Mouse (Mus musculus) forelimb bud, embryonic 11.5 days (tissue): ENCODE data around the gene Lipc.

Source experiments
- DNase-seq: peaks from one replicate; pipeline ENCODE4 v3.0.0-alpha.2; 2012; ENCODE audit warnings: low read depth, low spot score

The Lipc gene

DNA sequence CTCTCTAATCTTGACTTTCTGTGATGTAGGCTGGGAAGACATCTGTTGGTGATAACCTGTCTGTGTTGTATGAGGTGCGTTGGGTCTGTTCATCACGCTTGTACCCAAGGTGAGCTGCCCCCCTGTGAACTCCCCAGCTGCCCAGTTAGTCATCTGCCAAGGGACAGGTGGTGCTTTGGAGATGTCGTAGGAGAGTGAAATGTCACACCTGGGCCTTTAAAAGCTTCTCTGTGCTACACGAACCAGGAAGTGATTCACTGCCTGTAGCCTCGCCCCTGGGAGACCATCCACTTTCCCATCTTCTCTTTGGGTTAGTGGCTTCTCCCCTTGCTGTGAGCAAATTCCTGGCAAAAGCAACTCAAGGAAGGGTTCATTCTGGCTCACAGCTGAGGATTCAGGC, 6.4 kb upstream of the Lipc start:
- no peak for DNase-seq

DNA sequence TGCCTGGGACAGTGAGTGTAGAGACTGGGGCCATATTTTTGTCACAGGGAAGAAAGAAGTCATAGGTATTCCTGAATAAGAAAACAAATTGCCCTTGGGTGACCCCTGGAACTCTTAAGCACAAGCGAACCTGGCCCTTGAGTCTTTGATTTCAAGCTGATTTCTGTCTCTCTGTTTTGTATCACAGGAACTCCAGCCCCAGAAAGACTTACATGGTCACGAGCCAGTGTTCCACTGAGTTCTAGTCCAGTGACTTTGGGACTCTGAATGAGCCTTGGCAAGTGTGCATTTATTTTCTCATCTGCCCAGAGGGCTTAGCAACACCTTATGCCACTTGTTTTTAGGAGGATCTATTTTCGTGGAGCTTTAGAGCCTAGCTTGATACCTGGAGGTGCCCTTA, 5.7 kb upstream of the Lipc start:
- DNase-seq, result no peak

DNA sequence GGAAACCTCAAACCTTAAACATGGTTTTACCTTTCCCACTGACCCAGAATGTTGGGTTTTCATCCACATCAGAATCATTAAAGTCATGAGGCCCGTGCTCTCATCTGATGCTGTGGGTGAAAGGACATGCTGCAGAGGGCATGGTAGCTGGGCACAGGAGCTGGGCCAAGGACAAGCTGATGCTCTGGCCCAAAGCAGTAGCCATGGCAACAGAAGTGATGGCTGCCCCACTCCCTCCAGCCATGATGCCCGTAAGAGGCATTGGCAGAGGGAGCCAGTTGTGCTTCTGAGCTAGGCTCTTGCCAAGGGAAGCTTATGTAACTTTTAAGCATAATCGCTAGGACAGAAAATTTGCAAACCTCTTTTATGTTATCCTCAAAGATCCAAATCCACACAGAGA, 2.2 kb upstream of the Lipc start:
- no peak for DNase-seq

DNA sequence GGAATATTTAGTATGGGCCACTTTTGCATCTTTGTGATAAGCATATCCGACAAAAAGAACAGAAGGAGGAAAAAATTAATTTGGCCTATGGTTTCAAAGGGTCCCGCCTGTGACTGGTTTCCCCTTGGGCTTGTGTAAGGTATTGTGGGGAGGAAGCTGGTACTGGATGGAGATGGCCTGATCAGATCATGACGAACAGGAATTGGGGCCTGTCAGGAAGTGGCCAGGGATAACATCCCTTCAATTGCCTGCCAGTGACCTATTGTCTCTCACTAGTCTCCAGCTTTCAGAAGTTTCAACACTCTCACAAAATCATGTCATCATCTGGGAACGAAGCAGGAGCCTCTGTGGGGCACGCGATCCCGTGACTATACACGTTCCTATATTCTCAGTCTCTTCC, 2.7 kb downstream of the Lipc start:
- DNase-seq, result no peak

DNA sequence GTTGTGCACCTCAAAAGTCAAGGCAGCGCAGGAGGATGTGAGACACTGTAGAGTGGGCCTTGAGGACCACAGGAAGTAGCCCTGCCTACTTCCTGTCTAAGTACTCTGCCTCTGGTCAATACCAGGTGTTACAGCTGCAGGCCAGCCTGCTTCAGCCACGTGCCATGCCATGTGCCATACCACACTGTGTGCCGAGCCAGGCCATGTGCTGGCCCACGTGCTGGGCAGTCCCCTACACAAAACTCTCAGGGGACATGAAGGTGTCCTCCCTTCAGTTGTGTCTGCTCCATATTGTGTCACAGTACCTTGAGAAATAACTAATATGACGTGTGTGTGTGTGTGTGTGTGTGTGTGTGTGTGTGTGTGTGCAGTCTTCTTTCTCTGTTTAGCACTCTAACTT, 4.7 kb downstream of the Lipc start:
- DNase-seq, result no peak

DNA sequence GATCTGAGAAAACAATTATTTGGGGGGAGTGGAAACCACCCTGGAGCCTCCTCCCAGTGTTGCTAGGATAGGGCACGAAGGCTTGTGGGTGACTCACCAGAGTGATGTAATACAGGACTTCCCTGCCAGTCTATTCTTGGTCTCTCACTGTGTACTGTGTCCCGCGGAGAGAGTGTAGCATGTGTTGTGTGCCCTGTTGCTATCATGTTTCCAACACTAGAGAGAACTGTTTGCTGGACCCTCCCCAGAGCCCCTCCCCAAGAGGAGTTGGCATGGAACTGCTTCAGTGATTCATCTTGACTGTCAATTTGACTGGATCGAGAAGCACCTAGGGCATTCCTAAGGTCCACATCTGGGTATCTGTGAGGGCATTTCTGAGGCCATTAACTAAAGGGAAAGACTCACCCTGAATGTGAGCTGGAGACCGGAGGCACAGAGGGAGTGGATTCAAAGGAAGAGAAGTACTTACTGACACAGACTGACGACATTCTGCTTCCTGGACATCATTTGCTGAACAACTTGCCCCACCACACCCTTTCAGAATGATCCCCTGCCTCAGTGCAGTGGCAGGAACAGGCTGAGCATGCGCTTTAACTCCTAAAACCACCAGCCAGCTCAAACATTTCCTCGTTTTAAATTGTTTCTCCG, 9.2 kb downstream of the Lipc start:
- no peak for DNase-seq

DNA sequence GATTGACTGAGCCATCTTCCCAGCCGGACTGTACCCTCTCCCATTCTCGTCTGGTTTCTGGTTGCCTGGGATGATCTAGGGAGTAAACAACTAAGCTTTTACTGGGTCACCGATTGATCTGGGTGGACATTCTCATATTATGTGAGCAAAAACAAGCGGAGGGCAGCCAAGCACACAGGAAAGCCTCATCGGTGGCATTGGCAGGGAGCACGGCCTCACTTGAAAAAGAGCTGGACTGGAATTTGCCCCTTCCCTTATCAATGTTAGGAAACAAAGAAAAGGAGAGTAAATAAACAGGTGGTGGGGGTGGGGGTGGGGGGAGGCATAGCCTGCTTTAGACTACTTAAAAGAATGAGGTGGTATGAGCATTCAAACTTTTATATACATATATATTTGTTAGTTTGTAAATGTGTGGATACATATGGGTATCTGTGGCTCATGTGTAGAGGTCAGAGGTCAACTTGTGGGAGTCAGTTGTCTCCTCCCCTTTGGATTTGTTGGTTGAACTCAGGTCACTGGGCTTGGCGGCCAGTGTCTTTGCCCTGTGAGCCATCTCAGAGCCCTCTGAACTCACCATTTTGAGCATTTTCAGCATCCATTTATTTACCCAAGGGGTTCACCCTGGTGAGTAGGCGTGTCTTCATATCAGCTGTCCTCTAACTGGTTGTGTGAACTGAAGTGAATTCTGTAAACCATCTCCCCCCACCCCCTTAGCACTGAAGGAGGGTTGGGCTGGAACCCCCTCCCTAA, 12.1 kb downstream of the Lipc start:
- no peak for DNase-seq

DNA sequence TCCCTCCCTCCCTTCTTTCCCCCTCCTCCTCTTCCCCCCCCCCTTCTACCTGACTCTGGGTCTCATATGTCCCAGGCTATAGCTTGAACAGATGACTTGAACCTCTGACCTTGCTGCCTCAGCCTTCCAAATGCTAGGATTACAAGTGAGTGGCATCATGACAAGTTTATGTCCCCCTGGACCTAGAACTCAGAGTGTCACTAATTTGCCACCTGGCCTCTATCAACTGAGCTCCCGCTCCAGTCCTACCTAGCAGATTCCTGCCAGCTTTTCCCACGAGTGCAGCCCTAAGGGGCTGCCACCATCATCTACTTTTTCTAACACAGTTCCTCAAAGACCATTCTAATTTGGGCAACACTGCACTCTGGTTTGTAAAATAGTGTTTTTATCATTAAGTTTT, 13.2 kb downstream of the Lipc start:
- DNase-seq, result no peak

DNA sequence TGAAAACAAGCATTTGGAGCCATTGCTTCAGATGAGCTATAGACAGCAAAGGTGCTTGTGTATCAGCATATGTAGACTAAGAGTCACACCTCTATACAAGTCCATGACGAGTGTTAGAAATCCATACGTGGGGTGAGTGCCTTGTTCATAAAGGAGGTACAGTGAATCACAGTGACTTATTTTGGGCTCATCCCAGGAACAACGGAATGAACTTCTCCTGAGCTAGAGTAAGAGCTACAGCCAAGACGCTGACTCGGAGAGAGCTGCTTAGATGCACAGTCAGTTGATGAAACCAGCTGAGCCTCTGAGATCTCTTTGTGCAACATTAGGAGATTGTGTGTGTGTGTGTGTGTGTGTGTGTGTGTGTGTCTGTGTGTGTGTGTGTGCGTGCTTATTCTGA, 13.9 kb downstream of the Lipc start:
- DNase-seq, result no peak

DNA sequence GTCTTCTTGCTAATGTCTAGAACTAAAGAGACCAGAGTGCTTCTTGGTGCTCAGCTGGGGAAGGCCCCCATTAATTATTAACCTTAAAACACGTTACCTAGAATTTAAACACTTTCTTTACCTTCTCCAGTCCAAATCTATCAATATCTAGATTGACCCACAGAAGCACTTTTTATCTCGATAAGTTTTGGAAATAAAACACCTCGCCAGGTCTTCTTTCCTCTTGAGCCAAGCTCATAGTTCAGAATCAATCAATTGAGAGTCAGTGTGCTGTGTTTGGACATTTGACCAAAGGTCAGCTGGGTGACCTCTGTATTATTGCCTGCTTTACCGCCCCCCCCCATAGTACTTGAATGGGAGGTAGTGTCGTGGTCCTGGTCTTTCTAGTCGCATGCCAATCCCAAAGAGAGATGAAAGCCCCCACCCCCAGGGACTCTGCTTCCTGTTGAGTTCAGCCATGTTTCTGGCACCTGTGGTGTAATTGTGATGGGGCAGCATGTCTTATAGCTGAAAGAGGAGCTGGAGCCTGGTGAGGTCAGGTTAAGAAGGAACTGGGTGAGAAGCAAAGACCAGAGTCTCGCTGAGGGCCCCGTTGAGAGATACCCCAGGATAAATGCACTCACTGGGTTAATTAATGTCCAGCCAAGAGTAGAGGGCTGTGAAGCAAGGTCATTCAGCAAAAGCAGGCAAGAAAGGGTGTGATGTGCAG, 17.3 kb downstream of the Lipc start:
- DNase-seq, result no peak

DNA sequence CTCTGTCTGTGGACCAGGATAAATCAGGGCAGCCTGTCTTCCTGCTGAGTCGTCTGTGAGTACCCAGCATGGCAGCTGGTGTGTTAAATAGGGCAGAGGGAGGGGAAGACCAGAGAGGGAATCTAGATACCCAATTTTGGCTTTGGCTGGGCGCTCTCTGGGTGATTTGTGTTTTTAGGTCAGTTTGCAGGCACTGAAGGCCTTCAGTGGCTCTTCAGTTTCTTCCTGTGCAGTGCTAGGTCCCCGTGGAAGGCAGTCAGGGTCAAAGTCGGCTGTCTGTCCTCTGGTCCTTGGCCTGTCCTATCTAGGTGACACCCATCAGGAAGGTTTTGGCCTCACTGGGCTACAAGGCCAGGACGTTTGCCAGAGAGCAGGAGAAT, 21.4 kb downstream of the Lipc start:
- no peak for DNase-seq

DNA sequence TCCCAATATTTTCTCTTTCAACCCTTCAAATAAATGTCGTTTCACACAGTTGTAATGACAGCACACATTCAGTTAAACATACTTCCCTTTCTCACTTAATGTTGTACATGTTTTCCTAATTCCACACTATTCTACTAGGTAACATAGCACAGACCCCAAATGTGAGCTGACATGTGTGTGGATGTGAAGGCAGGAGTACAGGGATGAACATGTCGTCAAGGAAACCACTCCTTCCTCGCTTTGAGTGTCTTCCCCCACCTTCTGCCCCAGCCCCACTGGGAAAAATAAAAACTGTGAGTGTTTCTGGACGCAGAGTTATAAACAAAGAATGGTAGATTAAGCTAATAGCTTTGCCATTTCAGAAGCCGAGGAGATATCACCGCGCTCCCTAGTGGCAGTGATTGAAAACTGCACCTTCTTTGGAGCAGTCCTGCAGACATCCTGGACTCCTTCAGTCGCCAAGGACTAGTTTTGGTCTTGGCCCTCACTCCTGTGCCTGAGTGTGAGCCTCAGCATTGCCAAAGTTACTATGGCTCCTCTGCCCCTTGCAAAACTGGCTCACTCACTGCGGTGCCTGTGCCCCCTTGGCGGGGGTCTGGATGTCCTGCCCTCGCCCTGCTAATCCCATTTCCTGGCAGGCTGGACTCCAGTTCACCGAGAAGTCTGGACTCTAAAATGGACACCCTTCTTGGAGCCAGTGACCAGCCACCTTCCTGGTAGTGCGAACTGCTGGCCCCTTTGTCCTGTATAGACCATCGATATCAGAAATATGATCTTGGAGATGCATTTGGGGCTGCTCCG, 22.0 kb downstream of the Lipc start:
- DNase-seq, result peak; percentile 38

DNA sequence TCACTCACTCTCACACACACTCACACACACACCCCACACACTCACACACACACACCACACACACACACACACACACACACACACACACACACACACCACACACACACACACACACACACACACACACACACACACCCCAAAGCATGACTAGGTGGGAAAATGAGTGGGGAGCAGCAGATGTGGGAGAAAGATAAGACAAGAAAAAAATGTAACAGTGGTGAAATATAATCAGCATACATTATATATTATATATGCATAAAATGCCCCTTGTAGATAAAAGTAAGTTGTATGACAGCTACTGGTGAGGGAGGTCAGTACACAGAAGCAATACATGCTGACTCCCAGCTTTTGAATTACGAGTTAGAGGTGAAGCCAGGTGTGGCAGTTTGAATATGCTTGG, 23.6 kb downstream of the Lipc start:
- DNase-seq, result no peak

DNA sequence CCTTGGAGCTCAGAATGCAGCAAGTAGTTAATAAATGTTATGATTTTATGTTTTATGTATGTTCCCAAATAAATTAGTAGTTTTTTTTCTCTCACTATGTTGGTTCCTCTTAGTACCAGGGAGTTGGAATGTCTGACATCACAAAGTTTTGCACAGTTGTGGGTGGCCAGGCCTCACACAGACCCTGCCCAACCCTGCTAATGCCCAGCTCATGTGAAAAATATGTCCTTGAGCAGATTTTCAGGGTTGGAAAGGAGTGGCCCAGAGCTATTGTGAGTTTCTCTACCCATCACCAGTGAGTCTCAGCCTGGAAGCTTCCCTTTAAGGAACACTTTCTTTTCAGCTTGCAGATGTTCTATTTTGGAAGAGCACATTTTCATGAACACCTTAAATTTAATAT, 24.3 kb downstream of the Lipc start:
- no peak for DNase-seq

DNA sequence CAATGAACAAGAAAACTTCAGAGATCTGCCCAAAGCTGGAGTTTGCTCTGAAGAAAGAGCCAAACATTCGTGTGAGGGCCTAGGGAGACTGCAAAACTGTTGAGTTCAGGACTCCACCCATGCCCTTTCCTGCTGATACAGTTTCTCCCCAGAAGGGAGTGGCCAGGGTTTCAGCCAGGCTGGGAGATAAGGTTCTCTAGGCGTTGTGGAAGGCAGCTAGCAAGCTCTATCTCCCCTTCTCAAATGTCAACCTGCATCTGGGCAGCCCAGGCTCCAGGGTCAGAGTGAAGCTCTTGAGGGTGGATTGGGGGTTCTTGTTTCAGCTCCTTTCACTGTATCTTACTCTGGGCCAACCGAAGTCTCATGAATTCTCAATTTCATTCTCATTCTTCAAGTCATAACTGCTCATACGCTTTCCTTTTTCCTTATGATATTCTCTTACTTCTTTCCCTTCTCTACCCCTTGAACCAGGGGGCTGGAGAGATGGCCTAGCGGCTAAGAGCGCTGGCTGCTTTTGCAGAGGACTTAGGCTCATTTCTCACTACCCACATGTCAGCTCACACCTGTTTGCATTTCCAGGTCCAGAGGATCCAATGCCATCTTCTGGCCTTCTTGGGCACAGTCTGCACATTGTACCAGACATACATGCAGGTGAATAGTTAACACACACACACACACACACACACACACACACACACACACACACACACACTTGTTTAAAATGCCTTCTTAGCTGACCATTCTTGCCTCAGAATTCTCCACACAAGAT, 25.0 kb downstream of the Lipc start:
- DNase-seq, result no peak

DNA sequence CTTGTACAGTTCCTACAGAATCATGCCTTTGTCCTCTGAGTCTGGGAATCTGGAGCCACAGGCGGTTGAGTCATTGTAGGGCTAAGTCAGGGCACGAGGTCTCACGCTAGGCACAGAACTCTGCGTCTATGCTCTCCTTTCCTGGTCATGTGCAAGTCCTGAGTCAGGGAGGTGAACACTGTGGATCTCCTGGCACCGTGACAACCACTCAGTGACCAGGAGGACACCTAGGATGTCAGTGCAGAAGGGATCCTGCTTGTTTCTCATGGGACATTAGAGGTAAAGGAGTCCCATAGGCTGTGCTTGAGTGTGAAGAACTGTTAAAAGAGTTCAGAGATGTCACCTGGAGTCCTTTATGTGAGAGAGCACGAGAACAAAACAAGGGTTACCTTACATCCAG, 26.8 kb downstream of the Lipc start:
- DNase-seq, result no peak

DNA sequence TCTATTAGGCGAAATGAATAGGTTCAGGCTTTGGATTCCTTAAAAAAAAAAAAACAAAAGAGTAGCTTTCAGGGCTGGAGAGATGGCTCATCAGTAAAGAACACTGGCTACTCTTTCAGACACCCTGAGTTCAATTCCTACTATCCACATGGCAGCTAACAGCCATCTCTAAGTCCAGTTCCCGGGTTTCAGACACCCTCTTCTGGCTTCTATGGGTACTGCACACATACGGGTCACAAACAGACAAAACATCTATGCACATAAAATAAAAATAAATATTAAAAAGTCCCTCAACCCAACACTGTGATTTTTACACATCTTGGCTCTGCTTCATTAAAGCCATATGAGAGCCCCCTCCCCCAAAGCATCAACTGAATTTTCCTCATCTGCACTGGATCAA, 27.3 kb downstream of the Lipc start:
- no peak for DNase-seq

DNA sequence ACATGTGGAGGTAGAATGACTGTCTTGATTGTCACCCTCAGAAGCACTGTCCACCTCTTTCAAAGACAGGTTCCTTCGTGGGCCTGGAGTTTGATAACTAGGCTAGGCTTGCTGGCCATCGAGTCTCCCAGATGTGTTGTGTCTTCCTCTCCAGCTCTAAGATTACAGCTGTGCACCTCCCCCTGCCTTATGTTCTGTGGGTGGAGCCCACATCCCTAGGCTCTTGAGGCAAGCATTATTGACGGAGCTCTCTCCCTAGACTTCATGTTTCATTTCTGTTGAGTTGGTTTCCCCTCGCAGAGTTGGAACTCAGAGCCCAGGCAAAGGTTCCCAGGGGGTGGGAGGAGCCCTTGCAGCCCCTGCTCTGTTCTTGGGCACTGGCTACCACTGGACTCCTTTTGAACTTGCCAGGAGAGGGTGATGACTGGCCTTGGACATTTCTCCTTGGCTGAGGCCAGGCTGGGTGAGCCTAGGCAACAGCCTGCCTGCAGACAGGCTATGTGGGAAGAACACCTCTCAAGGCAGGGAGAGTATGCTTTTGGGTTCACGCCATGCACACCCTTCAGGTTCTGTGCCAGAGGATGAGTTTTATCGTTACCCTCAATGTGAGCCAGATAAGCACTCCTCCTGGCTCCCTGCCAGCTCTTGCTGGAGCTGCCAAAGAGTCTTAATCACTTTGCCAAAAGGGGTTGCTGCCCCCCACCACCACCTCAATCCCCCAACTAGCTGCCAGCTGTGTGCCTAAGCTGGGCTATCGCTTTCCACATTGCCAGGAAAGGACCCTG, 30.1 kb downstream of the Lipc start:
- no peak for DNase-seq

DNA sequence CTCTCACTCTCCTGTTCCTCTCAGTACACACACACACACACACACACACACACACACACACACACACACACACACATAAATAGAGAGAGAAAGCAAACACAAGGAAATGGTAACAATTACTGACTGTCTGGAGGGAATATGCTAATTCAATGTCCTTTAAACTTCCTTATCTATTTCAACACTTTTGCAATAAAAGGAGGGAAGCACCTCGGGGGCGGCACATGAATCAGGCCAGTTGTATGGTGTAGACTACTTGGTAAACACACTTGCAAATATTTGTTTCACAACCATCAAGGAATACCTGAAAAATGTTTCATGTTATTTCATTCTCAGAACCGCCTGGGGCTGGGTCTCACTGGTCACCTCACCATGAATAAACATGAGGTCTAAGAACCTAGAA, 30.9 kb downstream of the Lipc start:
- DNase-seq, result no peak

DNA sequence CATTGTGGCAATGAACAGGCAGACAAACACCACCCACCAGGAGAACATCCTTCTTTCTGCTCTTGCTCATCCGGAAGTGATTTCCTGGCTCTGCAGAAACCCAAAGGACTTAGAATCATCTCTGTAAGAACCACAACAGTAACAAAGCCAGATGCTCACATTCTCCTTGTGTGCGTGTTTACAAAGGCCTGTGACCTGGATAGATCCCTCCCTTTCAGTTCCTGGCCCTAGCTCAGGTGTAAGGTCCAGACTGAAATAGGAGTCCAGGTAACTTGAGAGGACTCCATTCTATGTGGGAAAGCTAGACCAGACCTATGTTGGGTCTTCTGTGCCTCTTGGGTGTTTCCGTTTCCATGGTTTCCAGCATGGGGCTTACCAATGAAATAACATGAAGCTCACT, 32.8 kb downstream of the Lipc start:
- no peak for DNase-seq

DNA sequence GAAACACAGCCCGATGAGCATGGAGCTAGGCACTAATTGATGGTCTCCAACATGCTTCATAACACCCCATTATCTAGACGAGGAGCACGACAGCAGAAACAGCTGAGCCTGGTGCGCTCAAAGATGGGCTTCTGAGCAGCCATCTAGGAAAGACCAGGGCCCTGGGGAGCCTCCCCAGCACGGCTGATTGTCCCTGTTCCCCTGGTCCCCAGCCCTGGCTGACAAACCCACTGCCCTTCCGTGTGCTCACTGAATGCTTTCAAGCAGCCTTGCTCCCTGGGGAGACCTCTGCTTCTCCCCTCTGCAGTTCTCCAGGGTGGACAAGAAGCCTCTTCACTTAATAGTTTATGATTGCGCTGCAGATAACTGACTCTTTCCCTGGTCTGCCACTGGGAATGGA, 35.5 kb downstream of the Lipc start:
- DNase-seq, result no peak
